Mouse (Mus musculus) layer of hippocampus, adult 8-10 months (tissue): ENCODE measurements around the gene Tmem98. TPM values are rescaled to one million over a fixed set of nuclear protein-coding genes. Genes with fewer than 3 reads are reported as not detected.

Source experiments
- DNase-seq, 2 experiments: peaks; one replicate each; pipeline ENCODE4 v3.0.0; 2022; ENCODE audit warnings: low spot score in 2 of 2
- total RNA-seq, 4 experiments: library from RNA; stranded (reverse); gene quantifications; 2 replicates each; pipeline ENCODE4 v1.2.4; 2022

The Tmem98 gene
- 10 to 100 TPM; 10.4 to 14.4 (median 12.2) TPM for total RNA-seq

DNA sequence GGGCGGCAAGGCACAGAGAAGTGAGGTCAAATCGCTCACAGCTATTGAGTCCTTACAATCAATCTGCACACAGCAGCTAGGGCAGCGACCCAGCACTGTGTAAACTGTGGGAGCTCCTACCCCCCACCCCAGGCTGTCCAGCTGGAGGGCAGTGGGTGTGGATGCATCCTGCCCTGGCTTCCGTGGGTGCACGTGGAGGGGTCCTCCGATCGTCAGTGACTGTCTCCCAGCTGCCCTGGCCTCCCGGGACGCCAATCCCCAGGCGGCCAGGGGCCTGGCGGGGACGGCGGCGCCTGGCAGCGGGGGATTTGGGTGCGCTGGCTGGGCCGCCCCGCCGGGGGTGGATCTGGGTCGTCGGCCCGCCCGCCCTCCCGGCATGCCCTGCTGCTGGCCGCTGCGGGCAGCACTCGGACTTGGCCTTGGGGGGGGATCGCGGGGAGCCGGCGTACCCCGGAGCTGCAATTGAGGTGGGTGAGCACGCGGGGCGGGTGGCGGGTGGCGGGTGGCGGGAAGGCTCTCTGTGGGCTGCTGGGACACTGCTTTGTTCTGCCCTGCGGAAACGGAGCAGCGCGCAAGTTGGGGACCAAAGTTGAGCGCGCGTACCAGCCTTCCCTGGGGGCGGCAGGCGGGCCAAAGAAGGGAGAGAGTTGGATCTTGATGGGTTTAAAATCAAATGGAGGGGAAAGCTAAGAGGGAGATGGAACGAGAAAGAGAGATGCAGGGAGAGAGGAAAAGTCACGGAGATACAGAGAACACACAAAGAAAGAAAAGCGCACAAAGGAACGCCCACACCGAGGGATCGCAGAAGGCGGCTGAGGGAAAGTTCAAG is at the start of gene Tmem98:
Gene Tmem98 (plus strand): TSS at position 183 of the 829 bp plus-strand sequence.
- DNase-seq: peak; percentile 42 to 69

DNA sequence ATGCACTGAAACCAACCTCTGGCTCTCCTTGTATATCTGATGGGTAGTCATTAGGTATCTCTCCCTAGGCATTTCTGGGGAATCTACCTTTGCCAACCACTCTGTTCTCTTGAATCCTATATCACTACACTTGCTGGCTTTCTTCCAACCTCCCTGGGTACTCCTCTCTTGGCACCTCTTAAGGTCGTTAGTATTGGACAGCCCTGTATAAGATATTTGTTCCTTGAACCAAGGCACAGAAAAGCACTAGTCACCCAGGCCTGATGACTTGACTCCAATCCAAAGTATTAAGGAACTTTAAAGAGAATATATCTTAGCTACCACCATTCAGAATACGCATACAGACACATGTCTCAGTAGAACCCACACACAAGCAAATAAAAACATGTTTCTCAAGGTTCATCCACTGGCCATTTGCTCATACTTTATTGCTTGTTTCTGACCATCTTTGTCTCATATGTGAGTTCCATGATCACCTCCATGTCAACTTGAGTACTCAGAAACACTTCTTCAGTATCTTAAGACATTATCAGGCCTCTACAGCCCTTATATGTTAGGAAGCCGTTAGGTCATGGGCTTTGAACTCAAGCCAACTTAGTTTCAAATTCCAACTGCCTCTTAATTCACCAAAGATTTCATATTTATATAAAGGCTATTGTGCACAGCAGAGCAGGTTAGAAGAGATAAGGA is 48.5 kb upstream of the Tmem98 start:
- DNase-seq: no peak

DNA sequence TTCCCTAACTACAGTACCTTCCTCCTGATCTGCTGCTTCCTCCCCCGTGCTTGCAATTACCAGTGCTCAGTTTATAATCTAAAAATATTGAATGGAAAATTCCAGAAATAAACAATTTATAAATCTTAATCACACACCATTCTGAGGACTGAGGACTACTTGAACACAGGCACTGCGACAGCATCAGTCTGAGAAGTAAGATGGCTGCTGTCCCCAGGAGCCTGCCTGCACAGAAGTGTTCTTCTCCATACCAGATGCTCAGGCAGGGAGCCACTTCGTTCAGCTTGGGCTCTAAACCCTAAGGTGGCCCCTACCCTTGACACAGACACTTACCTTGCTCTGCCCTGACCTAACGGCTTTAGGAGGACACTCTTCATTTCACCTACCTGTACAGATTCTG is 47.9 kb upstream of the Tmem98 start:
- no peak for DNase-seq

DNA sequence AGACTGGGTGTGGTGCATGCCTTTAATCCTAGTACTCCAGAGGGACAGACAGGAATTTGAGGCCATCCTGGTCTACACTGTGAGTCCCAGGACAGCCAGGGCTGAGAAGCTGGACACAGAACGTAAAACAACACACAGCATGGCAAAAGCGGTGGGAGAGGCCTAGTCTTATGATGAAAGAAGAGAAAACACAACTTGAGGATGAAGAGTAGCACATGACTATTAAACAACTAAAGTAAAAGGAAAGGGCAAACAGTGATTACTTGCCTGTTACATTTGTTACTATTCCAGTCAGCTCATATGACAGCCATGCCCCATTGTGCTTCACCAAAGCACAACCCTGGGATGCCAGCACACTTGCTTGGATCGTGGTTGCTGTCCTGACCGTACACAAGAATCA is 43.9 kb upstream of the Tmem98 start:
- DNase-seq: no peak

DNA sequence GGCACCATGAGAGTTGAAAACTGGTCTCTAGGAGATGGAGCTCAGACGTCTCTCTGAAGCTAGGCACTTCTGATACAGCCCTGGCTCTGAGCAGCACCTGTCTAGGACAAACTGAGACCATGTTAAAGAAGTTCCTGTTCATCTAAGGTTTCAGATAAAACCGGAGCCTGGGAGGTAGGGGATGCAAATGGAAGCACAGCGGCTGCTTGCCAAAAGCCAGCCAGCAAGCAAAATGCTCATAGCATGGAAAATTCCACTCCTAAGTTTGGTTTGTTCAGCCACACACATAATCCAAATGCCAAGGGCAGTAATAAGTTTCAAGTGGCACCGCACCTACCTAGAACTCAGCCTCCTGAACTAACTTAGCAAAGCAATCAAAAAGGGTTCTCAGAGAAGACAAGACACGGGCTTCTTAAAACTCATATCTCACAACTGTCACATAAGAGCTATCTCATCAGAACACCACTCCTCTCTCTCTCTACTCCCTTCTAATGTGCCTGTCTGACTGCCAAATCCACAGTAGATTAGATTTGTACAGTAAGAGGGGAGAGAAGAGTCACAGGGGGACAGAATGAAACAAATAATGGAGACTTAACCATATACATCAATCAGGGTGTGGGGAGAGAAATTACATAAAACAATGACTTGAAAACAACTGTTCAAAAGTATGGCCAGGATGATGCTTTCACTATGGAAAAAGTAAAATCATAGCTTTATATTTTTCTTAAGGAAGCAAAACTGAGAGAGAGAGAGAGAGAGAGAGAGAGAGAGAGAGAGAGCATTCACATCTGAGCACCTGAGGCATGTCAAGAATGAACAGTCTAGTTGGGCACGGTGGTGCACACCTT is 43.3 kb upstream of the Tmem98 start:
- no peak for DNase-seq

DNA sequence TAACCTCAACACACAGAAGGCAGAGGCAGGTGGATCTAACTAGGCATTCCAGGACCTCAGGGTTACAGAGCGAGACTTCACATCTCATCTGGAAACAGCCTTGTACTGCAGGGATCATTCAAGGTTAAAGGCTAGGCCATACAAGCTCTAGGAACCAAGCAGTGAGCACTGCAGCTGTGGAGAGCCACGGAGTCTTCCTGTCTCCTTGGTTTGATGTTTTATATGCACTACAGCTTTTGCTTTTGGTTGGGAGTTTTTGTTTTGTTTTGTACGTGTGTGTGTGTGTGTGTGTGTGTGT is 42.7 kb upstream of the Tmem98 start:
- no peak for DNase-seq

DNA sequence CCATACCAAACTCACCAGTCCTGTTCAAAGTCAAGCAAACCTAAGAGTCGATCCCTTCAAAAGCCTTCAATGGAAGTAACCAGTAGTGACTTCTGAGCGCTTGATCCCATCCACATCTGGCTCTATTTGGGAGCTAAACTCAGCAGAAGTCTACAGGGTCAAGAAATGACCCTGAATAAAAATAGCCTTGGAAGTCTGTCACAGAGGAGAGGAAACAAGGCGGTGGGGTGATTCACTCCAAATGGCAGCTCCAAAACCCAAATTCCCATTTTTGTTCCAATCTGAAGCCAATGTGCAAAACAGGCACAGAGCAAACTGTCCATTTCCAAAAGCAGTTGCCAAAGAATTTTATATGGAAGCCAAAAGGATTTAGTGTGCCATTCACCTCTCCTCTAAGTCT is 38.8 kb upstream of the Tmem98 start:
- no peak for DNase-seq

DNA sequence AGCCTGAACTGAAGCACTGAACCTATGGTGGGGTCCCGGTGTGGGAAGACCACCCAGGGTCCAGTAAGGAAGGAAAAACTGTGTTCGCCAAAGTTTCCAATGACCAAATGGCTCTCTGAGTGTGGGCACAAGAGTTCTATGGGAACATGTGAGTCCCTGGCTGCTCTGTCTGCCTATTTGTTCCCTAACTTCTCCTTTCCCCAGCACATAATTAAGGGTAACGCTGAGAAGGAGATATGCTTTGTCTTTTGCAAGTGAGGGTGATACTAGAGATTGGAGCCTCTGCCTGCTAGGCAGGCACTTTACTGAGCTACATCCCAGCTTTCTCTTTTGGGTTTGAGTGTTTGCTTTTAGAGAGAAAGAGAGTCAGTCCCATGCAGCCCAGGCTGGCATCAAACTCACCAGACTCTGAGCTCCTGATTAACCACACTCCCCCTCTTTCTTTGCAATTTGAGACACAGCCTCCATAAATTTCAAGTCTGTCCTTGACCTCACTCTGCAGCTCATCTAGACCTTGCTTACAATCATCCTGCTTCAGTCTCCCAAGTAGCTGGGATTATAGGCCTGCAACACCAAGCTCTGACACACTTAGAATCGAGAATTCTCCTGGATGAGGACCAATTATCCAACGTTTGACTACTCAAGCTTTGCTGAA is 38.3 kb upstream of the Tmem98 start:
- no peak for DNase-seq

DNA sequence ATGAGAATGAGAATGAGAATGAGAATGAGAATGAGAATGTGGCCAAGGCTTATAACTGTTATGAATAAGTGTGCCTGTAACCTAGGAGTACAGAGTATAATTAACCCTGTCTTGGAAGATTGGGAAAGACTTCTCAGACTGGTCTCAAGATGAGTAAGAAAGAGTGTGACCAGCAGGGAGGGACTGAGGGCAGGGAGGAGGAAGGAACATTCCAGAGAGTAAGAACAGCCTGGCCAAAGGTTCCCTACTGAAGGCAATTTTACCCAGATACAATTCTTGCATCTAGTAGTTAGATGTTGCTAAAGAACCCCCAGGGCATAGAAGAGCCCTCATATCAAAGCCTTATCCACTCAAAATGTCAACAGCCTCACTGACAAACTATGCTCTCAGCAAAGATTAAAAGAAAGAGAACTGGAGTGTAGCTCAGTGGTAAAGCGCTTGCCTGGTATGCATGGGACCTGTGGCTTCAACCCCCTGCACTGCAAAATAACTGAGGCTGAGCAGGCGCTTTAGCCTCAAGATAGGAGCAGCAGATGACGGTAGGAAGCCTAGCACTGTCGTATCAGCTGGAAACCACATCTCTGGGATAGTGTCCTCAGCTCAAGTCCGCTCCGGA is 37.3 kb upstream of the Tmem98 start:
- DNase-seq: no peak

DNA sequence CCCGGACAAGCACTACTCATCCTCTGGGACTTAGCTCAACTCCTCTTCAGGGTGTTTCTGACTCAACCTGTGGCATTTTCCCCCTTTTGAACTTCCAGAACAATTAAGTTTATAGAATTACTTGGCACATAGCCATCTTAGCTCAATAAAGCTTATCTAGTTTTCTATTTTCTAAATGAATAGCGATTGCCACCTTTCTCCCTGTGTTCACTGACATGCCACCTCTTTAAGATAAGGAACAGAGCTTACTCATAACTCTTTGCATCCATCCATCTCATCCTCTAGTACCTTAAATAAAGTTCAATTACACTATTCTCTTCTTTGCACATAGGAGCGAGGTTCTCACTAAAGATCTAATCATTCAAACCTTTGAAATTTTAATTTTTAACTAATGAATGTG is 34.4 kb upstream of the Tmem98 start:
- no peak for DNase-seq

DNA sequence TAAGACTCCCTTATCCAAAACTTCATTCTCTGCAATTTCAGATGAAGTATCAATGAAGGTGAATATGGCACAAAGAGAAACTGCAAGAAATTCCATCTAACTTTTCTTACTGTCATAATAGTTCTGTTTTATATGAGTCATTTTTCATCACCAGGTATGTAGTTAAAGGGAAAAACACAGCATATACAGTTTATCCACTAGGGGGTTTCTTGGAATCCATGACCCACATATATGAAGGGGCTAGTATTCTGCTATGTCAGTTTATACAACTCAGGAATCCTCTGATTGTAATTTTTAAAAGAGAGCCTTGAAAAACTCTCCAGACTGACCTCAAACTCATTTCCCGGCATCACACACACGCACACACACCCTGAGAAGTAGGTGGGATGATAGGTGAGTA is 32.3 kb upstream of the Tmem98 start:
- no peak for DNase-seq

DNA sequence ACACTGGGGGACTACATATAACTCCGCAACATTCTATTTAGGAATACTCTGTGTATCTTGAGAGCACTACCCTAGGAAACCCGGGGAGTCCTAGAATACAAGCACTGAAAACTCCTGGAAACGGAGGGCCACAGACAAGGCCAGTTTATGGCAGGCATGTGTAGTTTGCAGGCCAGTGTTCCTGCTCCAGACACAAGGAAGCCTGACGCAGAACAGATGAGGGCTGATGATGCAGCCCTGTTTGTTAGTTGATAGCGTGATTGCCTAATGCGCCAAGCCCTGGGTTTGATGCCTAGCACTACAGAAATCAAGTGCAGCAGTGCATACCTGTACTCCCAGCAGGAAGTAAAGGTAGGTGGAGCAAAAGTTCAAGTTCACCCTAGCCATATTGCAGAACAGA is 31.8 kb upstream of the Tmem98 start:
- no peak for DNase-seq

DNA sequence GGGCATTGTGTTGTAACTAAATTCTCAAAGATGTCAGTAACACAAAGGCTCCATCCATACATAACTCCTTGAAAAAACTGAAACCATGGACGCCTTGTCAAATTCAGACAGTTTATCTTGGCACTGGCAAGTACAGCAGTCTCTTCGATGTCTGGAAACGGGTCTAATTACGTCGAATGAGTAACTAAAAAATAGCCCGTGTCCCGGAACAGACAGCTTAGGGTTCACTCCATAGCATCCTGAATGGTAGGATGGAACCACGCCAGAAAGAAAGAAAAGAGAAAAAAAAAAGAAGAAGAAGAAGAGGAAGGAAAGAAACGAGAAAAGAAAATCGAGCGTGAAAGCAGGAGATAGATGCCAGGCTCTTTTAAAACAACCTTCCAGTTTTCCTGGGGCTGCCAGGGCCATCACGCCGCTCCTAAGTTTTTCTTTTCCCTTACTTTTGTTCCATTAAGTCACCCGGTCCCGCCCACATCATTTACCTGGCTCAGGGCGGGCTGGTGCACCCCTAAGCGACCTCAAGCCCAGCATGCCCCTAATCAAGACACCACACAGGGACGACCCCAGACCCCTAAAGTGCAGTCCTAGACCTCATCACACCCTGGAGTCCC is 31.0 kb upstream of the Tmem98 start:
- DNase-seq: no peak

DNA sequence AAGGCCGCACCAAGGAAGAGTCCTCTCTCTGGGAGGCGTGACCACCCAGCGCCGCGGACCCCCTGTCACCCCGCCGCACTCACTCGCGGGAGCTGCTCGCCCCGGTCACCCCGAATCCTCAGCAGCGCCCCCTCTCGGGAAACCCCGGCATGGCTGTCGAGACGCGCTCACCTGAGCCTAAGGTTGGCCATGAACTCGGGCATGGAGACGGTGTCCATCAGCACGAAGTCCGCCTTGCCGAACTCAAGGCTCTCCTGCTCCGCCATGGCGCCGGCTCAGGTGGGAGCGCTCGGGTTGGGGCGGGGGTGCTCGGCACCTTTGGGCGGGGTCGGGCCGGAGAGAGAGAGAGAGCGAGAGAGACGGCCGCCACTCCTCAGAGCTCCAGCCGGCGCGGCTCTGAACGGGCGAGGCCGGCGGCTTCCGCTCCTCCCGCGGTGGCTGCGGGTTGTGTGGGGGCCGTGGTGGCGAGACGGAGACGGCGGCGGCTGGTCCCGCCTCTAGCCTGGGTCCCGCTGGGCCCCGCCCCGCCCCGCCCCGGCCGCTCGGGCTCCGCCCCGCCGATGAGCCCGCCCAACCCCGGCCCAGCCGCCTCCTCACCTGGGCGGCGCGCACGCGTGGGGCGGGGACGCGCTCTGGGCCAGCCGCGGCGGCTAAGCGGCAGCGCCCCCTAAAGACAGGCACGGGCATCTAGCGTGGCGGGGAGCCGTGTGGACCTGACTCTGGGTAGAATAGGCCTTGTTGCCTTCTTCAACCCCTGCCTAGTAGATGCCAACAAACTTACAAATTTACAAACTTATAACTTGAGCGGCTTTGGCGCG is 30.2 kb upstream of the Tmem98 start, which contains the start of gene Myo1d:
Gene Myo1d (minus strand): TSS at position 499 of the 818 bp plus-strand sequence.
- DNase-seq: peak; percentile 69 to 85

DNA sequence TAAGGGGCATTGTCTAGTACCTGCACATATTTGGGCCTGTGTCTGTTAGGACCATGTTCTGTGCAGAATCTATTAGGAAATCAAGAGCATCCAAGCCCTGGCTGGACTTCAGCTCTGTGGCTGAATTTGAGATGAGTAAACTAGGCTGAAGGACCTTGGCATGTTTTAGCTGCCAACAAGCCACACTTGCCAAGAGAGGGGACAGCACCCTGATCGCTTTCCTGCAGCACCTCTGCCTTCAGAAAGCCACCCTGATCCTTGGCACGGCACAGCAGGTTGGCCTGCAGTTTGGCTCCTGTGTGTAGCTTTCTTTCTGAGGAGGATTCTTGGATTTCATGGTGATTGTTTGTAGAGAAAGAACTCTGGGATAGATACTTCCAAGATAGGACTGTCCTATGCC is 28.4 kb upstream of the Tmem98 start:
- no peak for DNase-seq

DNA sequence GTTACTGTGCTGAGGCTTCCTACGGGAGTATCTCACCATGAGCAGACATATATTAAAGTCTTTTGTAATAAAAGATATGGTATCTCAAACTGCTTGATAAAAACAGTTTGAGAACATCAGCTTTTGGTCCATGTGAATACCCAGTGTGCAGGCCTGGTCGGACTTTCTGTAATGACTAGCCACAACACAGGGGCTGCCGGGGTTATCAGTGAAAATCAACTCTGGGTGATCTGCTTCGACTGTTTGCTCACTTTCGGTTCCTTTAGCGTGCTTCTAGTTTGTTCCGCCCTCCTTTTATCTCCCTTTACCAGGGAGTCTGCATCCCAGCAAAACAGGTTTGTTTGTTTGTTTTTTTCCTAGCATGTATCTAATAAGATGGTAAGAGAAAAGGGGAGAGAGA is 26.5 kb upstream of the Tmem98 start:
- no peak for DNase-seq

DNA sequence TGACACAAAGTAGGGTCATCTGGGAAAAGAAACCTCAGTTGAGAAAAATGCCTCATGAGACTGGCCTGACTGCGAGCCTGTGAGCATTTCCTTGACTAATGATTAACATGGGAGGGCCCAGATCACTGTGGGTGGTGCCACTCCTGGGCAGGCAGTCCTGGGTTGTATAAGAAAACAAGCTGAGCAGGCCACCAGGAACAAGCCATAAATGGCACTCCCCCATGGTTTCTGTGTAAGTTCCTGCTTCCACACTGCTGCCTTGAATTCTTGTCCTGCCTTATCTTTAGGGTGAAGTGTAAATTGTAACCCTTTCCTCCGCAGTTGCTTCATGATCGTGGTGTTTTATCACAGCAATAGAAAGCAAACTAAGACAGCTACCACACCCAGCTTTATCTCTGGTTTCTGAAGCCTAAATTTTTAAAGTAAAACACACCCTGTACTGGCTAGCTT is 25.7 kb upstream of the Tmem98 start:
- DNase-seq: no peak

DNA sequence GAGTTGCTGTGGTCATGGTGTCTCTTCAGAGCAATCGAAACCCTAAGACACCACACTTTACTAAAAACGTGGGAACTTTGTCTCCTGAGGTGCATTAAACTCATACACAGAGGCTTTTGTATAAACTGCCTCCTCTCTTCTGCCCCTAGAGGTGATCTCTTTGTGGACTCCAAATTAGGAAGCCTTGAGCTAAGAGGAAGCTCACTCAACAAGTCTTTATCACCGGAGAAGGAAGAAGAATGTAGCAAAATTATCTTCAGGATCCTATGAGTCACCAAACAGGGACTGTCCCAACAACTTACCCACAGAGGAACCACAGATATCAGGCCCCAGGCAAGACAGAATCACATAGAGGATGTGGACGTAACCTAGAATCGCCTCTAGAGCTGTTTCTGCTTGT is 24.3 kb upstream of the Tmem98 start:
- DNase-seq: no peak

DNA sequence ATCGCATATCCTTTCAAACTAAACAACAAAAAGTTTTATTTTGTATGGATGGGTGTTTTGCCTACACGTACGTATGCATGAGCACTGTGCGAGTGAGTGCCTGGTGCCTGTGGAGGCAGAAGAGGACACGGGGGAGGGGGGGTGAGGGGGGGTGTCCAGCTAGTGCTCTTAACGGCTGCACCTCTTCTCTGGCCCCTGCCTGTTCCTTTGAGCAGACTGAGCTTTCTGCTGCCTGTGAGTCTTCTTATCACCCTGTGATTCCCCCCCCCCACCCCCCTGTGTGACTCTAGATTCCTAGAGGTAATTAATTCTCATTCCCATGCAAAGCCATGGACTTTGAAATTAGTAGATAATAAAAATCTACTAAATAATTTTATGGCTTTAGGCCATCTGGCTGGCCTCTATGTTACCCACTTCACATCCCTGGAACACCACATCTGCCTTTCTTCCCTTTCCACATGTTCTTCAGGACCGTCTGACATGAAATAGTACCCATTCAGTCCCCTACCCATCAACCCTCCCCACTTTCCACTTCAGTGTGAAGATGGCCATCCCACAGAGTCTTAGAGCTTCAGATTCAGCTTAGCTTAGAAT is 20.2 kb upstream of the Tmem98 start:
- no peak for DNase-seq
